Mouse (Mus musculus) testis, postnatal 14 days (tissue): Measurements from ENCODE around the gene Ddx20.
"Not testable (repeated sequence)": the region's sequence is repeated elsewhere in the genome, so short reads cannot be mapped to it uniquely, and the experiment has no call there.

Experiments used
- DNase-seq: peaks from one replicate; pipeline ENCODE4 v3.0.0; 2021; ENCODE audit warnings: low spot score

The Ddx20 gene

GRCm38 (mm10) chr3:105705061-105705549, 17.7 kb upstream of the Ddx20 start:
- peak; percentile 45 for DNase-seq

- peak; percentile 78 for DNase-seq
These were observed 16.9 kb upstream of the Ddx20 start, which contains the start of gene Inka2 for GRCm38 (mm10) chr3:105704031-105705008. Gene Inka2, plus strand, starts transcription at chr3:105704599.

GRCm38 (mm10) chr3:105703571-105703970, 16.2 kb upstream of the Ddx20 start:
- no peak for DNase-seq

GRCm38 (mm10) chr3:105701399-105701798, 14.0 kb upstream of the Ddx20 start:
- no peak for DNase-seq

GRCm38 (mm10) chr3:105700786-105701185, 13.4 kb upstream of the Ddx20 start:
- DNase-seq, result not testable (repeated sequence)

- DNase-seq, result no peak
These were observed 12.0 kb upstream of the Ddx20 start for GRCm38 (mm10) chr3:105699241-105699933.

GRCm38 (mm10) chr3:105698311-105698710, 10.9 kb upstream of the Ddx20 start:
- DNase-seq, result no peak

- DNase-seq, result no peak
These were observed 9.7 kb upstream of the Ddx20 start for GRCm38 (mm10) chr3:105697148-105697441.

GRCm38 (mm10) chr3:105696387-105697147, 9.2 kb upstream of the Ddx20 start:
- DNase-seq, result no peak

GRCm38 (mm10) chr3:105695476-105696386, 8.4 kb upstream of the Ddx20 start:
- no peak for DNase-seq

- no peak for DNase-seq
These were observed 6.1 kb upstream of the Ddx20 start for GRCm38 (mm10) chr3:105693327-105694080.

- DNase-seq, result no peak
These were observed 1.2 kb upstream of the Ddx20 start for GRCm38 (mm10) chr3:105688536-105688935.

- DNase-seq, result no peak
These were observed 715 bp downstream of the Ddx20 start for GRCm38 (mm10) chr3:105686394-105687323.

GRCm38 (mm10) chr3:105680346-105680745, 7.0 kb downstream of the Ddx20 start:
- no peak for DNase-seq

GRCm38 (mm10) chr3:105675932-105676331, 11.4 kb downstream of the Ddx20 start:
- DNase-seq, result no peak

- peak; percentile 40 for DNase-seq
These were observed 12.7 kb downstream of the Ddx20 start for GRCm38 (mm10) chr3:105674595-105675218.

- DNase-seq, result no peak
These were observed 16.6 kb downstream of the Ddx20 start for GRCm38 (mm10) chr3:105670801-105671200.

- no peak for DNase-seq
These were observed 17.6 kb downstream of the Ddx20 start for GRCm38 (mm10) chr3:105669776-105670175.

- no peak for DNase-seq
These were observed 19.2 kb downstream of the Ddx20 start for GRCm38 (mm10) chr3:105668161-105668560.
